Mouse (Mus musculus) left cerebral cortex, adult 2 months (tissue): ENCODE data around the gene Zscan26. TPM values are rescaled to one million over a fixed set of nuclear protein-coding genes. Genes with fewer than 3 reads are reported as not detected.
"Not testable (repeated sequence)": the region's sequence is repeated elsewhere in the genome, so short reads cannot be mapped to it uniquely, and the experiment has no call there.

Experiments used
- DNase-seq, 2 experiments: peaks; one replicate each; pipeline ENCODE4 v3.0.0; 2021 to 2022; ENCODE audit warnings: low spot score in 2 of 2, mixed read lengths in 1 of 2; ENCODE audit errors: extremely low spot score in 1 of 2
- H3K27ac ChIP-seq: fragments of 200-600 bp; 2 replicates; pipeline ENCODE4 v1.8.1; 2022
- H3K4me3 ChIP-seq: fragments of 200-600 bp; 2 replicates; pipeline ENCODE4 v1.8.1; 2022
- CTCF ChIP-seq: fragments of 200-600 bp; IDR thresholded peaks from 2 replicates; pipeline ENCODE4 v1.8.1; 2022; ENCODE audit warnings: antibody characterized with exemption, mild to moderate bottlenecking, moderate library complexity
- intact Hi-C: fragments of 180-260 bp; cut with DNase I; formaldehyde crosslinking; loops from one replicate; pipeline ENCODE4 v1.15.1; 2025
- long read RNA-seq, 2 experiments: library from polyadenylated mRNA; stranded (forward); transcript quantifications; one replicate each; pipeline ENCODE4 v2.0.0; 2021; ENCODE audit warnings: borderline mapping rate in 2 of 2
- total RNA-seq, 2 experiments: library from RNA; stranded (reverse); gene quantifications; 2 replicates each; pipeline ENCODE4 v1.2.3; 2021

Zscan26 gene
- total RNA-seq: 10 to 100 TPM; 56.7 to 57.3 TPM
- long read RNA-seq, experiment 1, full-length matches to known transcripts: 2 of 6 reads
- long read RNA-seq, experiment 1, partial matches to known transcripts: 0 of 6 reads
- long read RNA-seq, experiment 1, other reads (novel, unspliced or antisense): 4 of 6 reads
- long read RNA-seq, experiment 2, full-length matches to known transcripts: 2 of 10 reads
- long read RNA-seq, experiment 2, partial matches to known transcripts: 1 of 10 reads
- long read RNA-seq, experiment 2, other reads (novel, unspliced or antisense): 7 of 10 reads

GRCm38 (mm10) chr13:21453449-21453848 lies at the start of gene Zscan26:
Gene Zscan26, minus strand, starts transcription at chr13:21453730.
- intact Hi-C loops: loop anchor here (1.0 kb wide), 4 partner anchors 25 to 91 kb away; partner anchors contain the start of genes Zkscan3, Zkscan4 and Zscan12
- TF ChIP-seq CTCF: no peak
- DNase-seq: peak; percentile 82 to 84
- H3K27ac ChIP-seq: peak within 1 kb of the TSS; percentile 90
- peak within 1 kb of the TSS; percentile 70 for H3K4me3 ChIP-seq

DNA sequence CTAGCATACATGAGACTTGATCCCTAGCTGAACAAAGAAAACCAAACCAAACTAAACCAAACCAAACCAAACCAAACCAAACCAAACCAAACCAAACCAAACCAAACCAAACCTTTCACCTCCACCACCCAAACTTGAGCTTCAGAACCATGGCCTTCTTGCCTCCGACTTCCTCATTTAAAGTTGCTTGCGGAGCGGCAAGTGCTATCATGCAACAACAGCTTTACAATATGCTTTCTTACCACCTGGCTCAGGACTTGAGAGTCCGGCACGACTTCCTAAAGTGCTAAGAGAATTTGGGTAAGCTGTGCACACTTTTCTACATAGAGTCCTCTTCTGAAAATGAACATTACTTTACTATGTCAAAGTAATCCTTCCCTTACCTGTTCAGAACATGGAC lies 48.8 kb upstream of the Zscan26 start:
- H3K27ac ChIP-seq: no peak overlapping the region
- DNase-seq: no peak
- intact Hi-C loops: no loop called here
- no peak for TF ChIP-seq CTCF
- no peak overlapping the region for H3K4me3 ChIP-seq

GRCm38 (mm10) chr13:21501182-21501581 lies 47.7 kb upstream of the Zscan26 start, which contains the start of gene Gm11273:
Gene Gm11273, minus strand, starts transcription at chr13:21501418.
- DNase-seq, H3K27ac ChIP-seq, intact Hi-C loops, H3K4me3 ChIP-seq: not testable (repeated sequence)

- no peak for TF ChIP-seq CTCF
- Histone ChIP-seq H3K27ac (no peak within 1 kb of the TSS), H3K4me3 (no peak within 1 kb of the TSS)
- intact Hi-C loops: no loop called here
- no peak for DNase-seq
These were observed 41.5 kb upstream of the Zscan26 start, which contains the start of gene AK157302 for GRCm38 (mm10) chr13:21495080-21495479. Gene AK157302, plus strand, starts transcription at chr13:21495223.

- DNase-seq: no peak
- Histone ChIP-seq H3K4me3 (no peak overlapping the region), H3K27ac (no peak overlapping the region)
- TF ChIP-seq CTCF: no peak
- intact Hi-C loops: no loop called here
These were observed 39.3 kb upstream of the Zscan26 start for GRCm38 (mm10) chr13:21492847-21493246.

DNA sequence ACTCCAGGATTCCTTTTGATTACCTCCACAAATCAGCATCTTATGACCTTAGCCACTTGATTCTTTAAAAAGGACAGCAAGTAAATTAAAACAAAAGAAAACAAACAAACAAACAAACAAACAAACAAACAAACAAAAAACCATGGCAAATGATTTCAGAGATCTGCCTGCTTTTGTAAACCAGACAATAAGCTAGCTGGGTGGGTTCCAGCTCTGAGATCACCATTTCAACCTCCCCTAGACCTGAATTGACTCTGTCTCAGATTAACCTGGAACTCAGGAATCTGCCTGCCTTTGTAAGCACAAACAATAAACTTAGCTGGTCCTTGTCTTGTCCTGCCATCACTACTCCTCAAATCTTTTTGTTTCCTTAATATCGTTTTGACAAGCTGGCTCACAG lies 33.4 kb upstream of the Zscan26 start:
- DNase-seq: no peak
- no peak overlapping the region for H3K27ac ChIP-seq
- intact Hi-C loops: no loop called here
- H3K4me3 ChIP-seq: no peak overlapping the region
- no peak for TF ChIP-seq CTCF

DNA sequence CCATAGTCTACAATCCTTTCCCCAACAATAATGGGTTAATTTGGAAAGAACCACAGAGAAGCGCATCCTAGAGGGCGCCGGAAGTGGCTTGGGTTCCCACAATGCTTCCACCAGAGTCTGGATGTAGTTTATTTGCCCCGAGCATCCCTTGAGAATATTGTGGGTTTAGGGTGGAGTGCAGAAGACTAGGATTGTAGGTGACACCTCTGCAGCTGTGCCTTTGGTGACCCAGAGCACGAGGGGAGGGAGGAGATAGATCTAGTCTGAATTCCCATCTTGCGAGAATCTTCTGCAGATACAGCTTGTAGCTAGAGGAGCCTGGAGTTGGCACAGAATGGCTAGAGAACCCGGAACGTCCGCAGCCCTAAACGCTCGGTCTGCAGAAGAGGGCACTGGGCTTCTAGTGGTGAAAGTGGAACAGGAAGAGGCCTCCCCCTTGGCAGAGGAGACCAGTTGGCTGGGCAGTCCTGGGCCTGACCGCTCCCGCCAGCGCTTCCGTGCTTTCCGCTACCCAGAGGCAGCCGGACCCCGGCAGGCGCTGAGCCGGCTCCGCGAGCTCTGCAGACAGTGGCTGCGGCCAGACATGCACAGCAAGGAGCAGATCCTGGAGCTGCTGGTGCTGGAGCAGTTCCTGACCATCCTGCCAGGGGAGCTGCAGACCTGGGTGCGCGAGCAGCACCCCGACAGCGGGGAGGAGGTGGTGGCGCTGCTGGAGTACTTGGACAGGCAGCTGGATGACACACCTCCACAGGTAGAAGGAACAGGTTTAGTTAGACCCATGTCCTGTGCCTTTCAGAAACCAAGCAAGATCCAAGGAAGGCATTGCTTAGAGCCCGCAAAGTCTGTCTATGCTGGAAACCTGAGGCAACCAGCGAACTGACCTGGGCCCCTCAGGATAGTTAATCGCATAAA lies 25.5 kb upstream of the Zscan26 start, which contains the start of the genes Zkscan4 and Gm10065:
Gene Zkscan4, plus strand, starts transcription at position 149 of the 912 bp plus-strand sequence.
Gene Gm10065, minus strand, starts transcription at position 683 of the 912 bp plus-strand sequence.
- H3K4me3 ChIP-seq: peak within 1 kb of the TSS; percentile 66
- peak; percentile 69 for DNase-seq
- peak within 1 kb of the TSS; percentile 87 for H3K27ac ChIP-seq
- intact Hi-C loops: loop anchor here (1.0 to 5.0 kb wide), 3 partner anchors 26 to 53 kb away; partner anchors contain the start of genes Zkscan8 and Zscan26
- peak; percentile 7 for TF ChIP-seq CTCF

DNA sequence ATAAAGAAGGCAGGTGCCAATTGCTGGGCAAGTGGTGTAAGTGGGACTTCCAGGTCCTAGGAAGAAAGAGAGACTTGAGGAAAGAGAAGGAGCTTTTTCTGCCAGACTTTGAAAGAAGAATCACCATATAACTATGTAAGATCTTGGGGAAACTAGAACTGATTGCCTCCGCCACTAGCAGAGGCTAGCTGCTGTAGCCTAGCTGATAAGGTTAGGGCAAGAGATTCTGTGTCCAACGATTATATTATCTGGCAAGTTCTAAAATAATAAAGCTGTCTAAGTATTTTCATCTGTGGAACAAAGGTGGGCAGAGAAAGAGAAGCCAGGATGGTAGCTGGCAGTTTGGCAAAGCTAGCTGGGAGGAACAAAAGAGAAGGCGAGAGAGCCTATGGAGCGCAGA lies 18.9 kb upstream of the Zscan26 start:
- H3K27ac ChIP-seq: no peak overlapping the region
- no peak for DNase-seq
- TF ChIP-seq CTCF: no peak
- intact Hi-C loops: no loop called here
- no peak overlapping the region for H3K4me3 ChIP-seq

DNA sequence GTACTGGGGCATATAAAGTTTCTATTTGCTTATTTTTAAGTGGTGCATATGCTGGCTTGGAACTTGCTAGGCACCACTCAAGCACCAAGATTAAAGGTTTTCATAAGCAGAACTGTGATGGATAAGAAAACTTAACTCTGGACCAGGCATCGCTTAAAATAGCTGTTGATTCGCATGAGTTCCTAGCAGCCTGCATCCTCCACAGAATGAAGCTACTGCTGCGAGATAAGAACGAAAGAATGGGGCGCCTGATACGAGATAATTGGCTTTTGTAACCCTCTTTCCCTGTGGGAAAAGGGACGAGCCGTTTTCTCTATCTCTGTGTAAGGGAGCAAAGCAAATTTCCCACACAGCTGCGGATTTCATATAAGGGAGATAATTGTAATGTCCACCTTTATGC lies 15.6 kb upstream of the Zscan26 start:
- H3K4me3 ChIP-seq: no peak overlapping the region
- intact Hi-C loops: loop anchor here (5.0 kb wide), 1 partner anchor 107 kb away; the partner anchor contains the start of gene Zscan12
- no peak for TF ChIP-seq CTCF
- H3K27ac ChIP-seq: no peak overlapping the region
- DNase-seq: no peak

- intact Hi-C loops: loop anchor here (5.0 kb wide), 1 partner anchor 106 kb away; the partner anchor contains the start of gene Zscan12
- H3K27ac ChIP-seq: peak within 1 kb of the TSS; percentile 66; the same call in 1 of the 2 replicates
- no peak for TF ChIP-seq CTCF
- DNase-seq: peak; percentile 76 to 78
- H3K4me3 ChIP-seq: peak within 1 kb of the TSS; percentile 62
These were observed 14.8 kb upstream of the Zscan26 start, which contains the start of gene Nkapl for GRCm38 (mm10) chr13:21468061-21469019. Gene Nkapl, minus strand, starts transcription at chr13:21468509.
